Mouse (Mus musculus) cerebellum, postnatal 14 days (tissue): ENCODE data around the gene Yes1.
"Not testable (repeated sequence)": the region's sequence is repeated elsewhere in the genome, so short reads cannot be mapped to it uniquely, and the experiment has no call there.

Source experiments
- DNase-seq, 2 experiments: peaks; one replicate each; pipeline ENCODE4 v3.0.0; 2021; ENCODE audit warnings: mixed read lengths in 2 of 2

Gene Yes1

GRCm38 (mm10) chr5:32610801-32611340, at the start of gene Yes1:
Gene Yes1, plus strand, starts transcription at chr5:32611171.
- peak; percentile 82 to 88 for DNase-seq

- no peak for DNase-seq
These were observed 46.3 kb upstream of the Yes1 start for GRCm38 (mm10) chr5:32564697-32565096.

GRCm38 (mm10) chr5:32571802-32572201, 39.2 kb upstream of the Yes1 start:
- no peak for DNase-seq

GRCm38 (mm10) chr5:32588136-32588535, 22.8 kb upstream of the Yes1 start:
- DNase-seq: peak; percentile 77 to 78

DNA sequence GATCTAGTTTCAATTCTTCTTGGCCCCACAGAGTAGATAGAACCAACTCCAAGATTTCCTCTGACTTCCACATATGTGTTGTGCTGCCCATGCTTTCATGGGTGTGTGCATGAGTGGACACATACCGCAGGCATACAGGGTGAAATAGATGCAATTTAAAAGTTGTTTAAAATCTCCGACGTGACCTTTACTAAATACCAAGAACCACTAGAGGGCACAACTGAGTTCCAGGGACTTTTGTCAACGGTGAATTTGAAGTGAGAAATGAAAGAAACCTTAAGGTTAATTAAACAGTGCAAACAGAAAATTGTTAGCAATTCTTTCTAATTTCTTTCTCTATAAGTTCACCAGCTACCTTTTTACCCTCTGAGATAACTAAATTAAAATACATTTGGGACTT, 17.2 kb upstream of the Yes1 start:
- DNase-seq: peak; percentile 14 to 37

- DNase-seq: no peak
These were observed 16.6 kb upstream of the Yes1 start for GRCm38 (mm10) chr5:32594358-32594757.

DNA sequence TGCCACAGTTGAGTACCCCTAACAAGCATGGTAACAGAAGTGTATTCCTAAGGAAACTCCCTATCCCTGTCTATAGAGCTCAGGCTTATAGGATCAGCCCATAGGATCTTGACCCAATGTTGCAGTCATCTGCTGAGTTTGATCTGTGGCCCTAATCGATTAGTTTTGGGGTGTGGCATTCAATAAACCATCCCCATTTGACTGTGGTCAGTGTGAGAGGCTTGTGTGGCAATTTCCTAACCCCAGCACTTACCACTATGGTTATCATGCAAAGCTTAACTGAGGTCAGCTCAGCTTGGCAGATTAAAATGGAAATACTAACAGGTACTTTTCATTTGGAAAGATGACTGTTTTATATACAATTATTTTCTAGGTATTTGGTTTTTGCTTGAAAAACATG, 5.1 kb upstream of the Yes1 start:
- DNase-seq: no peak

DNA sequence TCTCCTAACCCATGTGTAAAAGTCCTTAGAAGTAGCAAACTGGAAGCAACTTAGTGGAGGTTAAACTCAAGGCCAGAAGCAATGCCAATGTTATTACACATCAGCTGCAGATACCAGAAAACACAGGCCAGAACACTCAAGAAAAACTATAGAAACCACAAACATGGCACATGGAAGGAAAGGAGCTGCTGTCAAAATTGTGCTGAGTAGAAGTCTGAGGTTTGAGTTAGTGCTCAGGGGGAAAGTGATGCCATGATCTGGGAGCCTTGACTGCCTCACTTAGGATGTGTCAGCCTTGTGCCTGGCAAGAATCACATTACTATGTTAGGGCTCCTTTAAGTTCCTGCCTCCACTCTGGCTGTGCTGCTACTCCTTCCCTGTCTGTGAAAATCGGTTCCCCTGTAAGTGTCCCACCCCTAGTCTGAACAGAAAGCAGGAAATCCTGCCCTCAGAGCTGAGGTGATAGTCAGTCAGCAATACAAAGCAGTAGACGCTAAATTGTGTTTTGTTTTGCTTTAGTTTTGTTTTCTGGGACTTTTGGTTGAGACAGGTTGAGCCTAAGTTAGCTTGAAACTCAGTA, 3.1 kb upstream of the Yes1 start:
- no peak for DNase-seq

- no peak for DNase-seq
These were observed 2.5 kb upstream of the Yes1 start for GRCm38 (mm10) chr5:32608516-32608915.

DNA sequence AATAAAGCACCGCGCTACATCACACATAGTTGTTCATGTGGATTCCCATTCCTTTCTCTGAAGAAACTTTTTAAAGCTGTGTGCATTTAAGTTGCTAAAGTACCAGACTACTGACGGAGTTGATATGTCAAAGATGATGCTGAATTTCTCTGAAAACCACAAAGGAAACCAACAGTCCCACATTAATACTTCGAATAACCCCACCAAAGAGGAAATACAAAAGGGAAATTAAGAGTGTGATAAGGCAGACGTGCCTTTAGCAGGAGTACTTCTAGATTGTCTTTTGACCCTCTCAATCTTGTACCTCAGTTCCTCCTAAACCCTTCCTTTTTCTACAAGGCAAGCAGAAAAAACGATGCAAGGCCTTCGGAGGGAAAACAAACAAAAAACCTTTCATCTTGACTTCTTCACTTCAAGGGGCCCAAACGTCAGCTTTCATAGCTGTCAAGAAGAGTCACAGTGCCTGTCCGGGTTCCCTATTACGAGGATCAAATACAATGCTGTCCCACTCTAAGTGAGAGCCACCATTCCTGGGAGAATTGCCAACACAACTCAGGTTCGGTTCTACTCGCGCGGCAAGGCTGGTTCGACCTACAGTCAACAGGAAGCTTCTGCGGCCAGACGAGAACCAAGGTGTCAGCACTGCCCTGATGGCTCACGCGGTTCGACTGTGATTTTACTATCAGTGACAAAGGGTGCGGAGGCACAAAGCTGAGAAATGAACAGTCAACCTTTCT, 739 bp upstream of the Yes1 start:
- peak; percentile 65 to 69 for DNase-seq

DNA sequence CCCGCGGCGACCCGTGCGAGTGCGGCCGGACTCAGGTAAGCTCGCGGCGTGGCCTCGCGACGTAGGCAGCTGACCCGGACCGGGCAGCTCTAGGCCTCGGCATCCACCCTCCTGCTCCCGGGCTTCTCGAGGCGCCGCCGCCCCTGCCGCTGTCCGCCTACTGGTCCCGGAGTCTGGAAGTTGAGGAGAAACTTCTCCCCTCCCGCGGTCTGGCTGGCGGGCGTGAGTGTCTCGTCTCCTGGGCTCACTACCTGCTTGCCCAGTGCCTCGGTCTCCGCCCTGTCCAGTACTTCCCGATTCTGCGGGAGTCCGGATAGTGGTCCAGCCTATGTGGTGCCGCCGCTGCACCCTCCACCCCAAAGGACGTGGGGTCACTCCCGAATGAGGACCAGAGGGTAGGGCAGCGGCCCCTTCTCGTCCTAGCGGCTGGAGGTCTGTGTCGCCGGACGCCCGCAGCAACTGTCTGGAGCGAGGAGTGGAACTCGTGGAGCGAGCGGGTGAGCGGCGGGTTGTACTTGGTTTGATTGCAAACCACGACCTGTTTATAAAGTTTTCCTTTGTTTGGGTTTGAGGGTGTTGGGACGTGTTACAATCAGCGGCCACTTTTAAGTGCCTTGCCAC, 480 bp downstream of the Yes1 start:
- no peak for DNase-seq

DNA sequence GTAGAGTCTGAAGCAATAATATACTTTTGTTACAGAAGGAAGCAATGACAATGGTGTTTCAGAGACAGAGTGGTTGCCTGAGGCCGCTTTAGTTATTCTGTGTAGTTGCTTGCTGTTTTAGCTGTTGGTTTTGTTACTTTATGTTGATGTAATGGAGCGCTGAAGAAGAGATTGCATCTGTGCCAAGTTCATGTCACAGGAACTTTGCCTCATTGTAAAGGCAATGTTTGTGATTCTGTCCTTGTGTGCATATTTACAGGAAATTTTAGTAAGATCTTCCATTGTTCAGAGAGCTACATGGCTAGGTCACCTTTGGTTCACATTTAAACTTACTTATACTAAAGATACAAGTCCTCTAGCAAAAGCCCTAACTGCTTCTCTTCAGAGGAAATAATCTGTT, 3.3 kb downstream of the Yes1 start:
- DNase-seq: no peak

DNA sequence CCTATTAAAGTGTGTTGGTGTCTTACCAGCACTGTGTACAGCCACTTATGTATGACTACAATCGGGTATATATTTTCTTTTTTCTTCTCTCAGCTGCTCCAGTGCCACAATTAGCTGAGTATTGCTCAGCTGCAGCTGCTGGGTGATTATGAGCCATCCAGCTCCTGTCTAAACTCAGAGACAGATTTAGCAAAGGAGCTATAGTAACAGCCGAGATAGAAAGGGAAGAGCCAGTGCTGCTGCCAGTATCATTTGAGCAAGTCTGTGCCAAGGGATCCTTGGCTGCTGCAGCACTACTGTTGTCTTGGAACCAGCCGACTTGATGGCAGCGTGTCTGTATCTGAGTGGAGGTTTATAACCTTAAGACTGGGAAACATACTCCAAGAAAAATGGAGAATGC, 3.7 kb downstream of the Yes1 start:
- peak; percentile 40 to 49 for DNase-seq

- not testable (repeated sequence) for DNase-seq
These were observed 5.5 kb downstream of the Yes1 start for GRCm38 (mm10) chr5:32616489-32616888.

DNA sequence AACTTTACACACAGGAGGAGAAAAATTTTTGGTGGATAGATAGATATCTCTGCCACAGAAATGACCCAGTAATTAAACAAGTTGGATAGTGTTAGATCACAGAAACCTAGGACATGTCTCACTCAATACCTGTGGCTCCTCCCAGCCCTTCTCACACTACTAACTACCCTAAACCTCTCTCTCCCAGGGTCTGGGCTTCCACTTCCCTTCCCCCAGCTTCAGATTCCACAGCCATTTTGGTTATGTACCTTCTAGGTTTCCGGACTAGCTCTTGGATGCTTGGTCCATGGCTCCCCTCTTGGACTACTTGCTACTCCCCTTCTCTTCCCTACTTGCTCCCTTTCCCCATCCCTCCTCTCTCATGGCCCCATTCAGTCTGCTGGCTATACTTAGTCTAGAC, 6.9 kb downstream of the Yes1 start:
- DNase-seq: no peak

DNA sequence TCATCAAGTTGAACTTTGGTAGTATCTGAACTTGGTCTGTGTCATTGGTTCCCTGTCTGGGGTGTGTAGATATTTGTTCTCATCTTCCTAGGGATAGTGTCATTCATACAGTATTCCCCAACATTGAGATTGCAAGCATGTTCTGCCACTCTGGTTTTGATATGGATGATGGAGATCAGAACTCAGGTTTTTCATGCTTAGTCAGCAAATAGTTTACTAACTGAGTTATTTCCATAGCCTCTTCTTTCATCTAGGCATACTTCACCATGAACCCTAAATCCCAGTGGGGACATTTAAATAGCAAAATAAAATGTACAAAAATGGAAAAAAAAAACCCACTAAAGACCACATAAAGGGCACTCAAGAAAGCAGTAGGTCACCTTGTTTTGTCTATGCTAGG, 12.7 kb downstream of the Yes1 start:
- DNase-seq: no peak

- no peak for DNase-seq
These were observed 13.8 kb downstream of the Yes1 start for GRCm38 (mm10) chr5:32624777-32625176.

DNA sequence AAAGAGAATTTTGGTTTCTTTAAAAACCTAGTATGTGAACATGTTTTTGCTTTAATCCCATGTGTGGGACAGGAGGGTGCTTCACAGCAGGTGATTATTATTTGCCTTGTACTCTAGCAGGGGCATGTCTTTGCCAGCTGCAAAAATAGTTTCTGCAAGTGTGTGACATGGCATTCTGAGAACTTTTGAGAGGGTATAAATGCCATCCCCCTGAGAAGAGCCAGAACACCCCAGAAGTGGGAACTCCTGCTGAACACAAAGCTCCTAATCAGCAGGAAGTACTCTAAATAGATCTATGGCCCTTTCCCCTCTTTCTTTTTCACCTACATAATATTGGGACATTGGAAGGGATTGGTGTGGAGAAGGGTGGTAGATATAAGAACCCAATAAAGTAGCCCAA, 22.2 kb downstream of the Yes1 start:
- no peak for DNase-seq

- peak in 1 of 2 experiments; percentile 20 for DNase-seq
These were observed 46.4 kb downstream of the Yes1 start for GRCm38 (mm10) chr5:32657386-32657785.

- no peak for DNase-seq
These were observed 71.5 kb downstream of the Yes1 start for GRCm38 (mm10) chr5:32682475-32682874.

GRCm38 (mm10) chr5:32693411-32693810, 82.4 kb downstream of the Yes1 start:
- DNase-seq: no peak

- no peak for DNase-seq
These were observed 86.4 kb downstream of the Yes1 start for GRCm38 (mm10) chr5:32697208-32697867.

- no peak for DNase-seq
These were observed 95.3 kb downstream of the Yes1 start for GRCm38 (mm10) chr5:32706226-32706780.
